Mouse (Mus musculus) retina, postnatal 7 days (tissue): Measurements from ENCODE around the gene Polq.
A peak's percentile ranks its signal among the peaks of the same experiment; 100 is the strongest.

Experiments used
- DNase-seq: peaks from one replicate; pipeline ENCODE4 v3.0.0-alpha.2; 2012; ENCODE audit warnings: low read depth, low spot score

Polq gene

DNA sequence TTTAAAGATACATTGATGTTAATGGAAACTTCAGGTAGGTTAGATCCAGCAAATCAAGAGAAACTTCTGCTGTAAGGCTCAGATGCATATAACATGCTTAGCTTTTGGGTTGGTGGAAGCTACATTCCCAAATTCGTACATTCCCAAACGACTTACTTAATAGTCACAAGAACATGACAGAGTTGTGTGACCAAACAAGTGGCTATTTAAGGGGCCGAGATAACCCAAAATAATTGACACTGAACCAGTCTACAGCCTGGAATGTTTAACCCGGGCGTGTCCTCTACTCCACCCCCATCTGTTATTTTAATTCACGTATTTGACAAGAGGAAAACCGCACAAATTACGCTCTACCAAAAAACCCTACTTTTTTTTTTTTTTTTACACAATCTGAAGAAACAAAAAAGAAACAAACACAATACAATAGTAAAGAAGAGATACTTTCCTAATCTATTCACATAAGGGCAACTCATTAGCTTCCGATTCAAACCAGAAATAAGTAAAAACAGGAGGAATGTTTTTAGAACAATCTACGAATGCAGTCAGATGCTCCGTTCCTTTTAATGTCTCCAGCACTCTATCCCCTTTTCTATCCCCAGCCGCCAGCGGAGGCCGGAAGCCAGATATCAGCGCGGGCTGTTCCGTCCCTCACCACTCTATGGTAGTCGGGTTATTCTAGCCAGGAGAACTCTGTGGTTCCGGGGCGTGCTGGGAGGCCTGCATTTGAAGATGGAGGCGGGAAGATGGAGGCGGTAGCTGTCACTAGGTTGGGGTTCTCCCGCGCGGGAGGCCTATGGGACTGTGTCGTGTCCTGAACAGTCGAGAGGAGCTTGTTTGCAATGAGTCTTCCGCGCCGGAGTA is at the start of gene Polq:
Gene Polq (plus strand): TSS at position 726 of the 861 bp plus-strand sequence.
- DNase-seq = peak; percentile 93

DNA sequence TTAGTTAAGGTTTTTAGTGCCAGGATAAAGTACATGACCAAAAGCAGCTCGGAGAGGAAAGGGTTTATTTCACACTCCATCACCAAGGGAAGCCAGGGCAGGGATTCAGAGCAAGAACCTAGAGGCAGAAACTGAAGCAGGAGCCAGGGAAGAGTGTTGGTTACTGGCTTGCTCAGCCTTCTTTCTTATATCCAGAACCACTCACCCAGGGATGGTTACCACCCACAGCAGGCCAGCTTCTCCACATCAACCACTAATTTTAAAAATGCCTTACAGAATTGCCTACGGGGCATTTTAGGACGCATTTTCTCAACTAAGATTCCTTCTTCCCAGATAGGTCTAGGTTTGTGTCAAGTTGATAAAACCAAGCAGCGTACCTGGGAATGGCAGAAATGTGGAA is 48.2 kb upstream of the Polq start:
- no peak for DNase-seq

DNA sequence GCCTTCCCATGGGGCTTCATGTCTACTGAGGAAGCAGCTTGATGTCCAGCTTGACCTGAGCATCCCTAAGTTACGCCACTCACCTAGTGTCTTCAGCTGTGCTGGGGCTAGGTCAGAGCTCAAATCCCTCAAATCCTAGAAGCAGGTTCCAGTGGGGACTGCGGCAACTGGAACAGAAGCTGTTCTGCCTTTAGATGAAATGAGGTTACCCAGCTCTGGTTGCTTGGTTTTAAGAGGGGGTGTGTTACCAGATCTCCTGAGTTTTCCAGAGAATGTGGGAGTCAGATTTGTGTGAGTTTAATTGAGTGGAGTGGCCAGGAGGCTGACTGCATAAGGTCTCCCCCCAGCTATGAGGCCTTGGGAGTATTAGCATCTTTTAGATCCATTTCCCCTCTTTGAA is 32.5 kb upstream of the Polq start:
- DNase-seq = no peak

DNA sequence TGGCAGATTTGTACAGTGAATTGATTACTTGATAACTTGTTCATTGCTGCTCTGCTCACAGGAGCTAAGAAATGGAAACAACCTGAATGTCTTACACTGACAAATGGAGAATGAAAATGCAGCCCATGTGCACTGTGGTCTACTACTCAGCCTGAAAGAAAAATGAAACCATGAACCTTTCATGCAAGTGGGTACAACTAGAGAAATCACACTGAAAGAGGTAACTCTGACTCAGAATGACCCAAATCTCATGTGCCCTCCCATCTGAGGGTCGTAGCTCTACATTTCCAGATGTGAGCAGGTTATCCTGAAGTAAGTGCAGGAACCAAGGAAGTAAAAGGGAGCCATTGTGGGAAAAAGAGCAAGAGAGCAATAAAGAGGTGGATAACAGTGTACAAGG is 27.8 kb upstream of the Polq start:
- no peak for DNase-seq

DNA sequence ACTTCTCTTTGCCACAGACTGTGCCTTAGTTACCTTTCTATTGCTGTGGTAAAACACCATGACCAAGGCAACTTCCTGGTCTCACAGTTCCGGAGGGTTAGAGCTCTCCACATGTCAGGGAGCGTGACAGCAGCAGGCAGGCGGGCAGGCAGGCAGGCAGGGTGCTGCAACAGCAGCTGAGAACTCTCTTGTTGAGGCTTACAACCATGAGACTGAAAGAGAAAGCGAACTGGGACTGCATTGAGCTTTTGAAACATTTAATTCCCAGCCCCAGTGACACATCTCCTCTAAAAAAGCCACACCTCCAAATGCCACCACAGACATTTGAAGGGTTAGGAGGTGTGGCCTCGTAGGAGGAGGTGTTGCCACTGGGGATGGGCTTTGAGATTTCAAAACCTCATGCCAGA is 25.9 kb upstream of the Polq start:
- DNase-seq = no peak

DNA sequence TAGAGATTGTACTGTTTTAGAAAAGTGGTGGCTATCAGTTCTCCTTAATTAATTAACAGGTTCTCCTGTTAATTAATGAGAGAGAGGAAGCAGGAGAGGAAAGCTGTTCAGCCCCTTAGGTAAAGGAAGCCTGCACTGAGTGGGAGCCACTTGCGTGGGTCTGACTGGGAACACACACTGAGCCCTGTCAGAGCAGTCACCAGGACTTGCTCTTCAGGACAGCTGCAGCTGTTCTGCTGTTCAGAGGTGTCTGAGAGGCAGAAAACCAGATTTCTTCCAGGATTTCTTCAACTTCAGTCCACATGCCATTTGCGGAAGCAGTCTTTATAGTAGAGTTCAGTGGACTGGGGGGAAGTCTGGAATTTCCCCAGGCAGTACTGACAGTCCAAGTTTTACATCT is 24.2 kb upstream of the Polq start:
- DNase-seq = no peak

DNA sequence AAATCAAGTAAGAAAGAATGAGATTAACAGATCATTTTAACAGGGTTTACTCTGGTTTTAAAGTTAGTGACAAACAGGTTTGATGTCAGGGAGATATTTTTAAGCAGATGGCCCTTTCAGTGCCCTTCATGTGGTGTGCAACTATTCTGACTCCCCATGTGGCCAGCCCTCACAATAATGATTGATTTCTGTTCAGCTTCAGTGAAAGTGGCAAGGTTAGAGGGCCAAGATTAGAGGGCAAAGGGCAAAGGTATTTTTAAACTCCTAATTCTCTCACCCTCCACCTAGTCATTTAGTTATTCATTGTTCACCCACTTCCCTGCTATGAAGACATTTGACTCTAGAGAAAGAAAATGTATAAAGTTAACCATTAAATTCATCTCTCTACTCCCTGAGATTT is 23.5 kb upstream of the Polq start:
- no peak for DNase-seq

DNA sequence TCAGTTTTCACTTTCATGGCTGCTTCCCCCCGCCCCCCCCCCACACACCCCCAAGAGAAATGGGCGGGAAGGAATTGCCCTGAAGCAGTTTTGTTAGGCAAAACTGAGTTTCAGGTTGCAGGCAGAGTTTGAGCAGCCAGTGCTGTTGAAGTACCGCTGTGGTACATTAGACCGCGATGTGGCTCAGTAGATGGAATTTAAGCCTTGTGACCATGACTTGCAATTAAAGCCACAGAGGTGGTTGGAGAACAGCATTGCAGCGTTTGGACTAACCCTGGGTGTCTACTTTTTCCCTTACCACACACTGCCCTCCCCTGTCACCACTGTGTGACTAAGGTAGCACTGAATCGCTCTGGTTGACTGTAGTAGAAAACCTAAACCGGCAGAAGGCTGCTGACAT is 22.1 kb upstream of the Polq start:
- DNase-seq = no peak

DNA sequence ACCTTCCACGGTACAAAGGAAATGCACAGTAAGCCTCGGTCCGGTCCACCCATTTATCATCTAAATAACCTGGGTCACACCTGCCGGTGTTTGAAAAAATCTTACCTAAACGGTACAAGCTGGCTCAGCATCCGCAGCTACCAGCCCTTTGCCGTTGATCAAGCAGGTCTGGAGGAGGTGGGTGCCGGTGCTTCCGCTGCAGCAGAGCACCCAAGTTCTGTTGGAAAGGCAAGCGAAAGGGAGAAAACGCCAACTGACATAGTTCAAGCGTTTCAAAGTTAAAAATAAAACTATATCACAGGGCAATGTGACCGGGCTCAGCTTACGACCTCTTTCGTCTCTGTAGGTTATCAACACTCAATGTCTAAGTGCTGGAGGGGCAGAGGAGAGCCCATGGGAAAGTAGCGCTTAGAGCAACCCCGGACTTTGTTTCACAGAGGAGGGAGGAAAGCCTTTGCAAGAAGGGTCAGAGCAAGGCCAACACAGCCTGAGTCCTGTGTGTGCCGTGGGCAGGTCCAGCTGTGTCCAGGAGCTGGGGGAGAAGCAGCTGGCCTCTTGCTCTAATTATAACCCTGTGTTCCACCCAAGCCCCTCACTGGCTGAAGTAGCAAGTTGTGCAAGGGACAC is 21.5 kb upstream of the Polq start, which contains the start of gene Fbxo40:
Gene Fbxo40 (minus strand): TSS at position 469 of the 627 bp plus-strand sequence.
- DNase-seq = no peak

DNA sequence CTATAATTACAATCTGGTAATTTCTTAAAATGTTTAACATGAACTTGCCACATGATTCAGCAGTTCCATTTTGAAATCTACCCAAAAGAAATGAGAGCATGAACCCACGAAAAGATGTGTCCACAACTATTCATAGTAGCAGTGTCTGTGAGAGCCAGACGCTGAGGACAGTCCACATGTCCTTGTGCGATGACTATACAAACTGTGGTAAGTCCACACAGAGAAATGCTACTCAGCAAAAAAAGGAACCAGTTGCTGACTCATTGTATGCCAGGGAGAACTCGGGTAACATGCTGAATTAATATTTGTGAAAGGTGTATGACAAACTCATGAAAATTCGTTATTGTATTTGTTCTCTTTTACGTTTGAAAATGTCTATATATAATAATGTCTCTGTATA is 13.9 kb upstream of the Polq start:
- no peak for DNase-seq

DNA sequence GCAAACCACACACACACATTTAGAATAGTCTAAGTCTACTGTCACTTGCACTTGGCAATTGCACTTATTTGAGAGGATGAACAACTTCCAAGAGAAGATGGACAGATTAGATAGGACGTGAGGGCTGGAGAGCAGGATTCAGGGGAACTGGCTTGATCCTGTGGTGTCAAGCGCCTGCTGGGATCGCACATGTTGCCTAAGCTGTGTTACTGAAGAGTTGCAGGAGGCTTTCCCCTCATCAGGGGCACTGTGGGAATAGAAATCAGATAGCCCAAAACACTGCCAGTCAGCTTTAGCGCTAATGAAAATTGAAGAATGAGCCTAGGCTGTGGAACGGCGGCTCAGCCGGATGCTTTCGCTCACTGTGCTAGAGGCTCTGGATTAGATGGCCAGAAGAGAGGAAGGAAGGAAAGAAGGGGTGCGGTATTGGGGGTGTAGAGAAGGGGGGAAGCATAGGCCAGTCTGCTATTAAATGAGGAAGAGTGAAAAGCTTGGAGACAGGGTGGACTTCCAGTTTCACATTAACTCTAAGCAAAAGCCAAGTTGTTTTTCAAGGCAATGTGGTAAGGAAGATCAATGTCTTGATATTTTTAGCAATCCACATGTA is 12.1 kb upstream of the Polq start:
- DNase-seq = no peak

DNA sequence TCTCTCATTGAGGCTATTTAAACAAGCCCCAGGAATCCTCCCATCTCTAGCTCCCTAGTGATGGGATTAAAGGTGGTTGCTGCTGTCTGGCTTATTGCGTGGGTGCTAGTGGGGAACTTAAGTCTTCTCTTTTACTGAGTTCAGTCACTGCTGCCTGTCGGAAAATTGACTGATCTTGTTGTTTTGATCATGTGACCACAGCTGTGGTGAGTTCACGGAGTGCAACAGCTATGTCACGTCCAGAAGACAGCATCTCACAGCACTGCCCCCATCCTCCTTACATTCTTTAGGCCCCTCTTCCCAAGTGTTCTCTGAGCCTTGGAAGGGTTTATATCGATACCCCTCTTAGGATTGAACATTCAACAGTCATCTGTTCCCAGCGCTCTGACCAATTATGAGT is 2.3 kb upstream of the Polq start:
- no peak for DNase-seq

DNA sequence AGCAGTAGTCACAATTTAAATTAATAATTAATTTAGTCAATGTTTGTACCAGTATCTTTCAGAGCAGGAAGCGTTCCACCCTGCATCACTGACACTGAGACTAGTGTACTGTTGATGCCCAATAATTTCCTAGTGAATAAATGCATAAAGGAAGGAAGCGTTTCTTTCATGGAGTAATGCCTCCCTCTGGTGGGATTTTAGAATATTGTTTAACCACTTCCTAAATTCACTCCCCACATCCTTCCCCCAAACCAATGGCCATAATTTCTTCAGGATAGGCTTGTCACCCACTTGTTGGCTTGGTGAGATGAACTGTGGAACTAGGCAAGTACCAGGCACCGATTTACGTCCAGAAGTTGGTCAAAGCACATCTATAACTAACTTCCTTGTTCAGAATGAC is 1.2 kb upstream of the Polq start:
- DNase-seq = peak; percentile 46

DNA sequence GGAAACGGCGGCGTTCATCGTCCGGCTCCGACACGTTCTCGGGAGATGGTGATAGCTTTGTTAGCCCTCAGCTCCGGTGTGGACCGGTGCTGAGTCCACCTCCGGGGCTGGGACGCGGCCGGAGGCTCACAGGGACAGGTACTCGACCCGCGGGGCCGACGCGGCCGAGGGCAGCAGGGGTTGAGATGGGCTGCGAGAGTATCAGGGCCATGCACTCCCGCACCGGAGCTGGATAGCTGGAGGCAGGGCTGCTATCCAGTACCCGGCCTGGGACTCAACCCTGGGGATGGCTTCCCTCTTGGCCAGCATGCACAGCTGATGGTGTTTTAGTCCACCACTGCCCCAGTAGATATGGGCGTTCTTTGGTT is 320 bp downstream of the Polq start:
- DNase-seq = no peak

DNA sequence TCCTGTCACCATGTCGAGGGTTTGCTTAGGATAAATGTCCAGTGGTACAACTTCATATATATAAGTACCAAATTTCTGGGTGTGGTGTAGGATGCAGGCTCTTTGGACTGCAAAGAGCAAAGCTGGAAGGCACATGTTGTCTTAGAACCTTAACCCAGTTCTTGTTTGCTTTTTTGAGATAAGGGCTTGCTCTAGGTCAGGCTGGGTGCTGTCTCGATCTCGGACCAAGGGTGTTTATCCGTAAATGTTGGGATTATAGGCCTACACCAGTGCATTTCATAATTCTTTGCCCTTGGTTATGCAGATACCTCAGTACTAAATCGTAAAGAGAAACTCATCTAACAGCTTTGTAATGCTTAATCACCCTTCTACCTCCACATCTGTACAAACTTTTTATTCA is 750 bp downstream of the Polq start:
- no peak for DNase-seq

DNA sequence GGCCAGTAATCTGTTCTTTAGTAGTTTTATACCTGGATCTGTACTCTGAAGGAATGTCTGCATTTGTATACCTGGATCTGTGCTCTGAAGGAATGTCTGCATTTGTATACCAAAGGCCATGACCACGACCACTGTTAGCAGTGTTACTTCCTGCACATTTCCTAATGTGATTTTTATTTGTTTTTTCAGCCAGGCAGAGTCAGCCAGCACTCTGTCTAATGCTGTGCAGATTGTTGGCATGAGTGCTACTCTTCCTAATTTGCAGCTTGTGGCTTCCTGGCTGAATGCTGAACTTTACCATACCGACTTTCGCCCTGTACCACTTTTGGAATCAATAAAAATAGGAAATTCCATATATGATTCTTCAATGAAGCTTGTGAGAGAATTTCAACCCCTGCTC is 16.0 kb downstream of the Polq start:
- no peak for DNase-seq

DNA sequence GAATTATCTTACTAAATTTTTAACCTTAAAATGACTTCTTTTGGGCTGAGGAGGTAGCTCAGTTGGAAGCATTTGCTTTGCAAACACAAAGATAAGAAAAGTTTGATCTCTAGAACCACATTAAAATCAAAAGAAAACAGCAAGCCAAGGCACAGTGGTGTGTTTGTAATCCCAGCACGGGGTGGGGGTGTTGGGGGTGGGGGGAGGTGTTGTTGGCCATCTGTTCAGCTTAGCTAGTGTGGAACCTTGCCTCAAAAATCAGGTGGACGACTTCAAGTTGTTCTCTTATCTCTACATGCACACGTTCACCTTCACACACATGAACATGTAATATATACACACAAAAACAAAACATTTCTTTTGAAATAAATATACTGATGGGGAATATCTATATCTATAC is 20.4 kb downstream of the Polq start:
- no peak for DNase-seq

DNA sequence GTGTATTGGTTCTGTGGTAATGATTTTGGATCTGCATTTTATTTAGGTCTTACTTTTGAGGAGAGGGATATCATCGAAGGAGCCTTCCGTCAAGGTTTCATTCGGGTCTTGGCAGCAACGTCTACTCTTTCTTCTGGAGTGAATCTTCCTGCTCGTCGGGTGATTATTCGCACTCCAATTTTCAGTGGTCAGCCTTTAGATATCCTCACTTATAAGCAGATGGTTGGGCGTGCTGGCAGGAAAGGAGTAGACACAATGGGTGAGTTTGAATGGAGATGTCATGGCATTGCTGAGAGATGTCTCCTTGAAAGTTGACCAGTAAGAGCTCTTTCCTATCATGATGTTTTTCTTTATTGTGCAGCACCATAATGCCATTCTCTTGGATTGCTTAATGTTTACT is 23.2 kb downstream of the Polq start:
- no peak for DNase-seq

DNA sequence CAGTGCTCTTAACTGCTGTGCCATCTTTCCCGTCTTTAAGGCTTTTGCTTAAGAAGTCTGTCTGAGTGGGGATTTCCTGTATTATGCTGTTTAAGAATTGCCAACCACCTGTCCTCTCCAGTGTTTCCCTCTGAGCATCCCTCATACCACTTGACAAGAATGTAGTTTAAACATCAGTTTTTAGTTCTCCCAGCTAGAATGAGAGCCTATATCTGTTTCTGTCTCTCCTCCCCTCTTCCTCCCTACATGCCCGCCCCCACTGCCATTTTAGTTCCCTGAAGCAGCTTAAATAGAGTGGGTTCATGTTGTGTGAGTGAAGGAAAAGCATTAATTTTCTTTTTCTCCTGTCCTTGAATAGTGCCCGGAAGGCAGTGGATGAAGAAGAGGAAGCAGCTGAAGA is 48.0 kb downstream of the Polq start:
- no peak for DNase-seq

DNA sequence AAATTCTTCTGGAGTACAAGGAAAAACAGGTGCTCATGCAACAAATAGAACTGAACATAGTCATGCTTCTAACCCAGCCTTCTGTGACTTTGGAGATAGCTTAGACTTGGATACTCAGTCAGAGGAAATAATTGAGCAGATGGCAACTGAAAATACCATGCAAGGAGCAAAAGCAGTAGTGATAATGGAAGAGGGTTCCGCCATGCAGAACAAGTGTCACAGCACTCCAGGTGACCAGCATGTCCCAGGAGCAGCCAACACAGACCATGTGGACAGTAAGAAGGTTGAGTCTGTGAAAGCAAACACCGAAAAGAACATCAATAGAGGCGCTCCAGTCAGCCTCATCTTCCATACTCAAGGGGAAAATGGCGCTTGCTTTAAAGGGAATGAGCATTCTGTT is 49.7 kb downstream of the Polq start:
- no peak for DNase-seq

DNA sequence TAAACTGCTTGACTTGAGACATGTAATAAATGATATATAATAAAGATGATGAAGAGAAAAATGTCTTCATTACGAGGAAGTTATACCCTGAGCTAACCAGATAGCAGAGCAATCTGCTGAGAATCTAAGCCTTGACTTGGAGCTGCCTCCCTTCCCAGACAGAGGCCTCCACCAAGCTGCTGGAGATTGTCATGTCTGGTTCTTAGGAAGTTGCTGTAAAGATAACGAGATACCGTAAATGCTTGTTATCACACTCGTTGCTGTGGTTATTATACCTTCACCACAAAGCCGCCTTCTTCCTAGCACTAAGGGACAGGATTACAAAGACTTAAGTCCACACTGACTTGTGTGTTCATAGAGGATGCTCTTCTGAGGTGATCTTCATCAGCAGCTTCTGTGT is 60.8 kb downstream of the Polq start:
- no peak for DNase-seq

DNA sequence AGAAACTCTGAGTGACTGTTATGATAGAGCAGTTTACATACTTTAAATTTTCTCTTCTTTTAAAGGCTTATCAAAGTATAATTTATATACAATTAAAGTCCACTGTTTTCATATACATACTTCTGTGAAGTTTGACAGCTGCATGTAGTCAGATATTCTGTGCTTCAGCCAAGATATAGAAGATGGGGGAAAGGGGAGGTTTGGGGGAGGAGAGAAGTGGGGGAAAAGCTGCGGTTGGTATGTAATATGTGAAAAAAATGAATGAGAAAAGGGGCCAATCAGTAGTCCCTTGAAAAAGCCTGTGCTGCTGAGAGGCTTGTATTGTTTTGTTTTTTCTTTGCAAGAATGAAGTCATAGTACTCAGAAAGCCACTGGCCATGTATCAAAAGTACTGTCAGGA is 78.1 kb downstream of the Polq start:
- no peak for DNase-seq
